Mouse (Mus musculus) adrenal gland, postnatal 25 days (tissue): ENCODE measurements at regions not wholly inside any gene's neighbourhood (a gene's known extent, or its start where the extent isn't known, plus 50 kb on each side); places are given as distances from the start of the nearest gene placed in this dataset.

Experiments used
- DNase-seq: peaks from one replicate; pipeline ENCODE4 v3.0.0; 2021; ENCODE audit warnings: mixed read lengths

- no peak for DNase-seq
Measured at GRCm38 (mm10) chr11:21478191-21478590, 93.8 kb upstream of the Wdpcp start.

DNA sequence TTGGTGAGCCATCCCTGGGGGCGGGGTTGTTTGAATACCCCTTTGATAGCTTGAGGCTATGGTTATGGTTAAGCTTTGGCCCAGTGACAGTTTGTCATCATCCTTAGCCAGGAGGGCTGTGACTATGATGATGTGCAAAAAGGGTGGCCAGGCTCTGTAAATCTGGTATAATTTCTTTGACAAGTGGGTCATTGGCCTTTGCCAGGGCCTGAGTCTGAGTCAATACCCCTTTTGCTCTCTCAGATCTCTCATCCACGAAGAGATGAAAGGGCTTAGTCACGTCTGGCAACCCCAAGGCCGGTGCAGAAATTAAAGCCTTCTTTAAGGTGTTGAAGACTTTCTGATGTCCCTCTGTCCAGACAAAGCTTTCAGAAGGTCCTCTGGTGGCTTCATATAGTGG is 99.7 kb upstream of the Ugp2 start:
- DNase-seq = no peak

- DNase-seq = no peak
Measured at GRCm38 (mm10) chr11:21468465-21468864, 97.5 kb upstream of the Ugp2 start.

DNA sequence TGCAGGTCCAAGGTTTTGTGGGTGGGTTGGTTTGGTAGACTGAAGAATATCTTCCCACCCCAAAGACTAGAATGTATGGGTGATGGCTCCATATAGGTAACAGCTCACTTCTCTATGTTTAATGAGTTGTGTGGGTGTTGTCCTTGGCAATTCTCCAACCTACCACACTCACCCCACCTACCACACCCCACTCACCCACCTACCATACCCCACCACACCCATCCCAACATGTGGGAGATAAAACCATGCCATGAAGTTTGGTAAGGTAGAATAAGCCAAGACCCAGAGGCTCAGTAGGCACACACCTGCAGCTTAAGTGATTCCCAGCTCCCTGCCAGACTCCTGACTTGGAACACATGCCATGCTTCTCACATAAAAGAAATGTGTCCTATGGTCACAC is 89.0 kb upstream of the Ugp2 start:
- no peak for DNase-seq

DNA sequence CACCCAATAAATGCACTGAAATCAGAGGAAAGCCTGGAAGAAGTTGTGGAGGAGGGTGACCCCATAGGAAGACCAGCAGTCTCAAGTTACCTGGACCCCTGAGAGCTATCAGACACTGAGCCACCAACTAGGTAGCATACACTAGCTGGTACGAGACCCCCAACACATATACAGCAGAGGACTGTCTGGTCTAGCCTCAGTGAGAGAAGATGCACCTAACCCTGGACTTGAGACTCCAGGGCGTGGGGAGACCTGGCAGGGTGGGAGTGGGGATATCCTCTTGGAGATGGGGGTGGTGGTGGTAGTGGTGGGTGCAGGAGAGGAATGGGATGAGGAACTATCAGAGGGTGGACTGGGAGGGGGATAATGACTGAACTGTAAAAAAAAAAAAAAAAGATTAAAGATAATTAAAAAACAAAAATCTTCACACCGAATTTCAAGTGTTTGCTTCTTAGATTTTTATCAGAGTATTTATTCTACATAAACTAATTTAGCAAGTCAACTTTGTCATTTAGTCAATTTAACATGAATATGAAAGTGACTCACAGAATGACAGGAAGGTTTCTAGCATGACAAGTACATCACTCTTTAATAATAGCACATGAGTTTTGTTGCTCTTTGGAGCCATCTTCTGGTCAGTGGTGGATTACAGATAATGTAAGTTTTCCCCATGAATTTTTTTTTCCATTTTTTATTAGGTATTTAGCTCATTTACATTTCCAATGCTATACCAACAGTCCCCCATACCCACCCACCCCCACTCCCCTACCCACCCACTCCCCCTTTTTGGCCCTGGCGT is 82.5 kb upstream of the Ugp2 start:
- no peak for DNase-seq

GRCm38 (mm10) chr11:21433726-21434125 is 62.7 kb upstream of the Ugp2 start:
- DNase-seq = no peak

GRCm38 (mm10) chr11:21430021-21430420 is 59.0 kb upstream of the Ugp2 start:
- DNase-seq = no peak

- peak; percentile 21 for DNase-seq
Measured at GRCm38 (mm10) chr11:21428749-21429148, 57.7 kb upstream of the Ugp2 start.

DNA sequence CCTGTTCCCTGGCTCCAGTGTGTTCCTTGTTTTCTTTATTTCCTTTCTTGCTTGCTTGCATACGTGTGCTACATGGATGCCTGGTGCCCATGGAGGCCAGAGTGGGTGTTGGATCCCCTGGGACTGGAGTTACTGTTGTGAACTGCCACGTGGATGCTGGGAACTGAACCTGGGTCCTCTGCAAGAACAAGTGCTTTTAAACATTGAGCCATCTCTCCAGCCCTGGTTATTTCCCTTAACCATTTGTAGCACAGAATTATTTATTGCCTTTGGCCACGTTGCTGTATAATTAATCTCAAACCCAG is 57.0 kb upstream of the Ugp2 start:
- DNase-seq = no peak

DNA sequence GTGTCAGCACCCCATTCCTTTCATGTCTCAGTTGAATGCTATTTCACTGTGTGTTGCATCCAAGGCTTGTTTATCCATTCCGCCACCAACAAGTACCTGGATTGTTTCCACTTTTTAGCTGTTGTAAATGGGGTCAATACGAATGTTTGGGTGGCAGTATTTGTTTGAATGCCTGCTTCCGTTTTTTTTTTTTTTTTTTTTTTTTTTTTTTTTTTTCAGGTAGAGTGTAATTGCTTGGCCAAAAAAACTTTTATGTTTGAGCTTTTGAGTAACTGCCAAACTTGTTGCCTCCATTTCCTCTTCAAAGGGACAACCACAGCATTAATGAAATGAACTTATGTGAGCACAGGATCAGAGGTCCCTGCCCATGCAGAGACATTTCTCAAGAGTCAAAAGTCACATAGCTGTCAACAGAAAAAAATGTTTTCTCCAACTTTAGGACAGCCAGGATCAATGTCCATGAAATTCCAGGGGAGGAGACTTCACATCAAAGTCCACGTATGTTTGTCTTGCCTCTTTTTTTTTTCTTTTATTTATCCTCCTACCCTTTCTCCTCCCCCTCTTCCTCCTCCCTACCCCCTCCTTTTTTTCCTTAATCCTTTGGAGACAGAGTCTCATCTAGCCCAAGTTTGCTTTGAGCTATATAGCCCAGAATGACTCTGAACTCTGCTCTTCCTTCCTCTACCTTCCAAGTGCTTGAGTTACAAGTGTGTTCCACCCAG is 56.5 kb upstream of the Ugp2 start:
- DNase-seq = no peak

DNA sequence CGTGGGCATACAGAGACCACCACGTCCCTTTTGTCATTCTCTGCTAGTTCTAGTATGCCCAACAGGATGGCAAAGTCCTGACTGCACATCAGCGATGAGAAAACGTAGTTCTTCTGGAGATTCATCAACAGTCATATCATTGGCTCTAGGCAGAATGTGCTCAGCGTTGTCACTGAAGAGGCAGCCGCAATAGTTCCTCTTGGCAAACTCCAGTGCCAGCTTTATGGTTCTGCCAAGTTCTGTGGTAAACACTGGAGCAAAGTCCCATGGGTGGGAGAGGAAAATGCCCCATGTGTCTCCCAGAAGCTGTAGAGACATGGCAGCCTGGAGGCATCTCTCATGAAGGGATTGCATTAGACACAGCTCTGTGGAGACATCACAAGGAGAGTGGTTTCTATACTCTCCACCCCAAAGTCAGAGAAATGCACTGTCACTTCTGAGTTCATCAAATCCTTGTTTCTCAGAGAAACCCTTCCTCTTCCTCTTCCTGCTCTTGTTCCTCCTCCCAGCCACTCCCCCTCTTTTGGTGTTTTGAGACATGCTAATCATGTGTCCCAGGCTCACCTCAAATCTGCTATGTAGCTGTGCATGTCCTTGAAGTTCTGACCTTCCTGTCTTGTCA is 54.6 kb upstream of the Ugp2 start:
- DNase-seq = peak; percentile 6

GRCm38 (mm10) chr11:21424345-21424744 is 53.3 kb upstream of the Ugp2 start:
- no peak for DNase-seq

- DNase-seq = no peak
Measured at GRCm38 (mm10) chr11:21422281-21422878, 51.4 kb upstream of the Ugp2 start.
